In the genomic region with DNA sequence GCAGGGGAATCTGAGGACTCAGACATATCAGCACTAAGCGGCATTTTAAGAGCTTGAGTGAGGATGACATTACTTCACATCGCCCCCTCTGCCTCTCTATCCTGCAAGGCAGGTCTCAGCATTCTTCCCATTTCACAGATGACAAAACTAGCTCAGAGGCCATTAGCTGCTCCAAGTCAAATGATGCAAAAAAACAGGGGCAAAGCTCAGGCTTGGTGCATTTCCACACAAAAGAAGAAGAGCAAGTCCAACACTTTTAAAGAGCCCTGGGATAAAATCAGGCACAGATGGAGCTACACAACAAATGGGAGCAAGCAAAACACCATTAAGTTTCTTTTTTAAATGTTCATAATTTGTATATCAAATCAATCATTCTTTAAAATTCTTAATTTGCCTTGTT, we compare ENCODE assay signal across 15 mouse cellular contexts. TPM values are rescaled to one million over a fixed set of nuclear protein-coding genes. Genes with fewer than 3 reads are reported as not detected.
DNase-seq lines count a peak whose midpoint lies in the region; ATAC-seq lines count a peak whose summit lies in the region.
"Had no signal": no experiment of that assay in that cellular context is flagged by ENCODE, and none has a peak within 500 bp of the region (broad histone marks: within the 10 kb centered on the region; RNA-seq: fewer than 3 reads in every experiment).

No protein-coding gene starts in this region.

- WGBS in hindbrain, embryonic 14.5 days: 87% methylated on average over 2 of the region's 2 CpGs
- WGBS in hindbrain, embryonic 11.5 days: 82% methylated on average over 2 of the region's 2 CpGs
- WGBS in midbrain, embryonic 13.5 days: 97% methylated on average over 2 of the region's 2 CpGs
- 99% methylated on average over 2 of the region's 2 CpGs for WGBS in midbrain, embryonic 11.5 days
- WGBS in liver, embryonic 16.5 days (ENCODE audit: insufficient replicate concordance): 87% methylated on average over 2 of the region's 2 CpGs

- H3K4me2 ChIP-seq in hindbrain, embryonic 14.5 days (replicated peaks): peak overlapping the region; percentile 3; the same call in 1 of the 2 replicates
- no peak overlapping the region for H3K4me2 ChIP-seq in hindbrain, embryonic 11.5 days (replicated peaks; ENCODE audit: low read depth, low read length)
- peak overlapping the region; percentile 26 for H3K4me2 ChIP-seq in midbrain, embryonic 13.5 days (replicated peaks)
- H3K4me2 ChIP-seq in midbrain, embryonic 11.5 days: no peak overlapping the region
- H3K4me2 ChIP-seq in liver, embryonic 16.5 days (ENCODE audit: low read depth, low read length): peak overlapping the region; percentile 26

- H3K27ac ChIP-seq in hindbrain, embryonic 14.5 days: no peak overlapping the region
- no peak overlapping the region for H3K27ac ChIP-seq in hindbrain, embryonic 11.5 days (ENCODE audit: low read depth, low read length)
- no peak overlapping the region for H3K27ac ChIP-seq in midbrain, embryonic 13.5 days
- no peak overlapping the region for H3K27ac ChIP-seq in midbrain, embryonic 11.5 days (ENCODE audit: low read depth, low read length)
- peak overlapping the region; percentile 1; the same call in 1 of the 2 replicates for H3K27ac ChIP-seq in liver, embryonic 16.5 days (ENCODE audit: low read length)
- H3K27ac ChIP-seq: lung, embryonic 15.5 days; stomach, embryonic 15.5 days had no signal

- peaks cover 54% of the 10 kb centered on the region for H3K36me3 ChIP-seq in erythroblast, embryonic 14.5 days (ENCODE audit: control insufficient read depth)
- H3K36me3 ChIP-seq in hindbrain, embryonic 14.5 days (replicated peaks; ENCODE audit: control insufficient read depth, insufficient read depth): no peaks in the 10 kb centered on the region
- no peaks in the 10 kb centered on the region for H3K36me3 ChIP-seq in hindbrain, embryonic 11.5 days (ENCODE audit: control insufficient read depth, insufficient read depth, low read length)
- no peaks in the 10 kb centered on the region for H3K36me3 ChIP-seq in midbrain, embryonic 13.5 days
- no peaks in the 10 kb centered on the region for H3K36me3 ChIP-seq in midbrain, embryonic 11.5 days (ENCODE audit: control insufficient read depth, insufficient read depth, low read length)
- H3K36me3 ChIP-seq in liver, embryonic 16.5 days (ENCODE audit: control insufficient read depth, insufficient read depth): 0 out of 2 replicates have a peak, but pooled peaks cover 4% of the 10 kb centered on the region
- H3K36me3 ChIP-seq: lung, embryonic 15.5 days; stomach, embryonic 15.5 days had no signal

- peak overlapping the region; percentile 4; the same call in 1 of the 2 replicates for H3K9ac ChIP-seq in hindbrain, embryonic 14.5 days
- no peak overlapping the region for H3K9ac ChIP-seq in hindbrain, embryonic 11.5 days (ENCODE audit: low read depth, low read length)
- H3K9ac ChIP-seq in midbrain, embryonic 13.5 days (replicated peaks): 0 out of 2 replicates have a peak overlapping the region, but pooled peaks have one; percentile 28
- H3K9ac ChIP-seq in midbrain, embryonic 11.5 days (ENCODE audit: low read length): no peak overlapping the region
- peak overlapping the region; percentile 15; the same call in 1 of the 2 replicates for H3K9ac ChIP-seq in liver, embryonic 16.5 days (ENCODE audit: low read depth, low read length)
- H3K9ac ChIP-seq: lung, embryonic 15.5 days; stomach, embryonic 15.5 days had no signal

- H3K9me3 ChIP-seq in erythroblast, embryonic 14.5 days (ENCODE audit: control insufficient read depth, low read length): no peaks in the 10 kb centered on the region
- H3K9me3 ChIP-seq in hindbrain, embryonic 14.5 days (ENCODE audit: control insufficient read depth, low read length): no peaks in the 10 kb centered on the region
- no peaks in the 10 kb centered on the region for H3K9me3 ChIP-seq in hindbrain, embryonic 11.5 days (ENCODE audit: control insufficient read depth, low read length)
- no peaks in the 10 kb centered on the region for H3K9me3 ChIP-seq in midbrain, embryonic 13.5 days
- H3K9me3 ChIP-seq in midbrain, embryonic 11.5 days (ENCODE audit: control insufficient read depth, low read length): no peaks in the 10 kb centered on the region
- no peaks in the 10 kb centered on the region for H3K9me3 ChIP-seq in liver, embryonic 16.5 days (replicated peaks; ENCODE audit: control insufficient read depth, low read length)
- H3K9me3 ChIP-seq: lung, embryonic 15.5 days; stomach, embryonic 15.5 days had no signal

- peak overlapping the region; percentile 95 for H3K4me3 ChIP-seq in erythroblast, embryonic 14.5 days (replicated peaks)
- H3K4me3 ChIP-seq in hindbrain, embryonic 14.5 days (replicated peaks; ENCODE audit: low read length): no peak overlapping the region
- H3K4me3 ChIP-seq in hindbrain, embryonic 11.5 days (ENCODE audit: low read depth, low read length): no peak overlapping the region
- no peak overlapping the region for H3K4me3 ChIP-seq in midbrain, embryonic 13.5 days (replicated peaks)
- no peak overlapping the region for H3K4me3 ChIP-seq in midbrain, embryonic 11.5 days (ENCODE audit: low read depth, low read length)
- H3K4me3 ChIP-seq in liver, embryonic 16.5 days (ENCODE audit: low read depth, low read length): peak overlapping the region; percentile 22
- H3K4me3 ChIP-seq: stomach, embryonic 15.5 days had no signal

- peaks cover 4% of the 10 kb centered on the region; the same call in 1 of the 2 replicates for H3K27me3 ChIP-seq in erythroblast, embryonic 14.5 days (ENCODE audit: control insufficient read depth)
- no peaks in the 10 kb centered on the region for H3K27me3 ChIP-seq in hindbrain, embryonic 14.5 days (ENCODE audit: control insufficient read depth, insufficient read depth, low read length)
- H3K27me3 ChIP-seq in hindbrain, embryonic 11.5 days (ENCODE audit: control insufficient read depth, insufficient read depth, low read length): no peaks in the 10 kb centered on the region
- no peaks in the 10 kb centered on the region for H3K27me3 ChIP-seq in midbrain, embryonic 13.5 days
- H3K27me3 ChIP-seq in midbrain, embryonic 11.5 days (ENCODE audit: control insufficient read depth, insufficient read depth, low read length): no peaks in the 10 kb centered on the region
- no peaks in the 10 kb centered on the region for H3K27me3 ChIP-seq in liver, embryonic 16.5 days (ENCODE audit: control insufficient read depth, insufficient read depth, low read depth, low read length)
- H3K27me3 ChIP-seq: stomach, embryonic 15.5 days had no signal

- ATAC-seq in erythroblast, adult 5-6 weeks (replicated peaks; ENCODE audit: low FRiP score, poor library complexity, severe bottlenecking): no peak
- no peak for ATAC-seq in hindbrain, embryonic 14.5 days (ENCODE audit: low FRiP score)
- ATAC-seq in hindbrain, embryonic 11.5 days (ENCODE audit: low FRiP score): no peak
- no peak for ATAC-seq in midbrain, embryonic 13.5 days
- ATAC-seq in midbrain, embryonic 11.5 days (ENCODE audit: low FRiP score): no peak
- ATAC-seq in liver, embryonic 16.5 days (ENCODE audit: low read depth): no peak

- peaks cover 74% of the 10 kb centered on the region for H3K4me1 ChIP-seq in erythroblast, embryonic 14.5 days (ENCODE audit: control insufficient read depth)
- H3K4me1 ChIP-seq in hindbrain, embryonic 14.5 days (replicated peaks; ENCODE audit: control insufficient read depth, insufficient read depth, low read length): peaks cover 12% of the 10 kb centered on the region
- no peaks in the 10 kb centered on the region; the same call in 1 of the 2 replicates for H3K4me1 ChIP-seq in hindbrain, embryonic 11.5 days (replicated peaks; ENCODE audit: control insufficient read depth, insufficient read depth, low read length)
- peaks cover 36% of the 10 kb centered on the region for H3K4me1 ChIP-seq in midbrain, embryonic 13.5 days (replicated peaks)
- peaks cover 9% of the 10 kb centered on the region for H3K4me1 ChIP-seq in midbrain, embryonic 11.5 days (ENCODE audit: control insufficient read depth, insufficient read depth, low read length)
- H3K4me1 ChIP-seq in liver, embryonic 16.5 days (ENCODE audit: control insufficient read depth, low read depth, low read length): peaks cover 55% of the 10 kb centered on the region

- no peak for DNase-seq in hindbrain, embryonic 14.5 days (ENCODE audit: low spot score)
- no peak for DNase-seq in hindbrain, embryonic 11.5 days (ENCODE audit: low spot score)
- DNase-seq in midbrain, embryonic 11.5 days (ENCODE audit: low spot score, missing footprints): no peak
- no peak for DNase-seq in kidney, postnatal 25 days
- DNase-seq: adrenal gland, postnatal 25 days; heart, postnatal 10 days; kidney, adult 8-10 months; right cerebral cortex, postnatal 4 days; thymus, postnatal 4 days had no signal

RNA-seq across cellular contexts. Expression of gene D5Ertd579e, which starts 2.2 kb away (rescaled TPM):
- 1.6 and 2.0 TPM in 2 replicates for polyA plus RNA-seq in erythroblast, embryonic 14.5 days (2012)
- 121 and 122 TPM in 2 replicates for total RNA-seq in erythroblast, adult 5-6 weeks (2015; ENCODE audit: low replicate concordance)
- total RNA-seq in erythroblast, adult 5-6 weeks (2017; ENCODE audit: low replicate concordance): 221 and 226 TPM in 2 replicates
- 45.3 and 47.0 TPM in 2 replicates for polyA plus RNA-seq in hindbrain, embryonic 14.5 days (2014; fragmentation: Nextera tagmentation; extraction: Ambion mirVana)
- 34.4 and 35.4 TPM in 2 replicates for polyA plus RNA-seq in hindbrain, embryonic 11.5 days (2014; fragmentation: Nextera tagmentation; extraction: Ambion mirVana)
- 39.4 and 40.5 TPM in 2 replicates for polyA plus RNA-seq in midbrain, embryonic 13.5 days (2015; fragmentation: Nextera tagmentation; extraction: Ambion mirVana)
- polyA plus RNA-seq in midbrain, embryonic 11.5 days (2014; fragmentation: Nextera tagmentation; extraction: Ambion mirVana): 32.9 and 35.6 TPM in 2 replicates
- polyA plus RNA-seq in liver, embryonic 16.5 days (2015; fragmentation: Nextera tagmentation; extraction: Ambion mirVana): 22.6 and 23.2 TPM in 2 replicates

RNA-seq across cellular contexts. Expression of gene Bloc1s4, which starts 54.8 kb away (rescaled TPM):
- 3.2 and 3.5 TPM in 2 replicates for polyA plus RNA-seq in erythroblast, embryonic 14.5 days (2012)
- 2.3 TPM in 2 replicates for total RNA-seq in erythroblast, adult 5-6 weeks (2015; ENCODE audit: low replicate concordance)
- total RNA-seq in erythroblast, adult 5-6 weeks (2017; ENCODE audit: low replicate concordance): 8.3 and 10.0 TPM in 2 replicates
- 26.0 and 26.1 TPM in 2 replicates for polyA plus RNA-seq in hindbrain, embryonic 14.5 days (2014; fragmentation: Nextera tagmentation; extraction: Ambion mirVana)
- polyA plus RNA-seq in hindbrain, embryonic 11.5 days (2014; fragmentation: Nextera tagmentation; extraction: Ambion mirVana): 21.0 and 24.4 TPM in 2 replicates
- 23.7 and 27.6 TPM in 2 replicates for polyA plus RNA-seq in midbrain, embryonic 13.5 days (2015; fragmentation: Nextera tagmentation; extraction: Ambion mirVana)
- 20.8 and 23.3 TPM in 2 replicates for polyA plus RNA-seq in midbrain, embryonic 11.5 days (2014; fragmentation: Nextera tagmentation; extraction: Ambion mirVana)
- polyA plus RNA-seq in liver, embryonic 16.5 days (2015; fragmentation: Nextera tagmentation; extraction: Ambion mirVana): 11.3 and 12.6 TPM in 2 replicates

Comparison
In these comparisons a context has a peak if more than half of its experiments do, and no peak if none do; other contexts are left out.
1. H3K4me2 ChIP-seq: peak in hindbrain, embryonic 14.5 days (single experiment), midbrain, embryonic 13.5 days (single experiment) and liver, embryonic 16.5 days (single experiment); none in hindbrain, embryonic 11.5 days (single experiment) and midbrain, embryonic 11.5 days (single experiment).
2. H3K9ac ChIP-seq: peak in hindbrain, embryonic 14.5 days (single experiment), midbrain, embryonic 13.5 days (single experiment) and liver, embryonic 16.5 days (single experiment); none in hindbrain, embryonic 11.5 days (single experiment) and midbrain, embryonic 11.5 days (single experiment).
3. H3K4me3 ChIP-seq: peak in erythroblast, embryonic 14.5 days (single experiment) and liver, embryonic 16.5 days (single experiment); none in hindbrain, embryonic 14.5 days (single experiment), hindbrain, embryonic 11.5 days (single experiment), midbrain, embryonic 13.5 days (single experiment) and midbrain, embryonic 11.5 days (single experiment).